Mouse (Mus musculus): Measurements from ENCODE around the gene Zdhhc7.

Zdhhc7 gene

GRCm38 (mm10) chr8:120037199-120037598, 64.1 kb downstream of the Zdhhc7 start:
- no peak for DNase-seq (ENCODE audit: extremely low read depth, low read depth, low spot score)

- DNase-seq (ENCODE audit: extremely low read depth, low read depth, low spot score) = no peak
Measured at GRCm38 (mm10) chr8:120036578-120036977, 64.7 kb downstream of the Zdhhc7 start.

GRCm38 (mm10) chr8:120036111-120036510, 65.2 kb downstream of the Zdhhc7 start:
- DNase-seq (ENCODE audit: extremely low read depth, low read depth, low spot score) = no peak

GRCm38 (mm10) chr8:120034471-120034870, 66.8 kb downstream of the Zdhhc7 start:
- no peak for DNase-seq (ENCODE audit: extremely low read depth, low read depth, low spot score)

- no peak for DNase-seq (ENCODE audit: extremely low read depth, low read depth, low spot score)
Measured at GRCm38 (mm10) chr8:120032549-120033208, 68.6 kb downstream of the Zdhhc7 start.
